8 mouse cellular contexts compared by ENCODE assay signal in genomic region chr11:94392672-94393109, GRCm38 (mm10). TPM values are rescaled to one million over a fixed set of nuclear protein-coding genes. Genes with fewer than 3 reads are reported as not detected.
DNase-seq lines count a peak whose midpoint lies in the region; ATAC-seq and TF ChIP-seq lines count a peak whose summit lies in the region.

Abcc3 (minus strand) TSS chr11:94392997.

- no peaks in the 10 kb centered on the region for H3K4me1 ChIP-seq in erythroblast, embryonic 14.5 days (ENCODE audit: control insufficient read depth)
- no peaks in the 10 kb centered on the region for H3K4me1 ChIP-seq in embryonic facial prominence, embryonic 14.5 days (ENCODE audit: control insufficient read depth, insufficient read depth, low read length)
- H3K4me1 ChIP-seq in stomach, postnatal 0 days (replicated peaks; ENCODE audit: control insufficient read depth, insufficient read depth): peaks cover 3% of the 10 kb centered on the region; the same call in 1 of the 2 replicates

- peaks cover 28% of the 10 kb centered on the region for H3K27me3 ChIP-seq in erythroblast, embryonic 14.5 days (ENCODE audit: control insufficient read depth)
- peaks cover 17% of the 10 kb centered on the region for H3K27me3 ChIP-seq in embryonic facial prominence, embryonic 14.5 days (replicated peaks; ENCODE audit: control insufficient read depth, insufficient read depth, low read length)
- H3K27me3 ChIP-seq in stomach, postnatal 0 days (ENCODE audit: control insufficient read depth, insufficient read depth, low read length): no peaks in the 10 kb centered on the region

- peak within 1 kb of the TSS; percentile 52 for H3K4me2 ChIP-seq in embryonic facial prominence, embryonic 14.5 days (ENCODE audit: low read depth, low read length)
- peak within 1 kb of the TSS; percentile 64 for H3K4me2 ChIP-seq in stomach, postnatal 0 days (replicated peaks; ENCODE audit: low read depth)

- no peak for TF ChIP-seq EP300 in stomach, postnatal 0 days (optimal IDR thresholded peaks at IDR 0.05)

- H3K36me3 ChIP-seq in erythroblast, embryonic 14.5 days (ENCODE audit: control insufficient read depth): no peaks in the 10 kb centered on the region
- no peaks in the 10 kb centered on the region for H3K36me3 ChIP-seq in embryonic facial prominence, embryonic 14.5 days (ENCODE audit: control insufficient read depth, insufficient read depth, low read length)
- H3K36me3 ChIP-seq in stomach, postnatal 0 days (ENCODE audit: control insufficient read depth, insufficient read depth, low read length): no peaks in the 10 kb centered on the region

- no peak for ATAC-seq in erythroblast, adult 5-6 weeks (replicated peaks; ENCODE audit: low FRiP score, poor library complexity, severe bottlenecking)
- ATAC-seq in embryonic facial prominence, embryonic 14.5 days (ENCODE audit: low read depth): 0 out of 2 replicates have a peak, but pooled peaks have one; percentile 30
- peak; percentile 76 for ATAC-seq in megakaryocyte, adult 5-6 weeks (ENCODE audit: poor library complexity, severe bottlenecking)
- peak; percentile 79 for ATAC-seq in stomach, postnatal 0 days (ENCODE audit: low FRiP score, low TSS enrichment)

- no peak for TF ChIP-seq CTCF in stomach, postnatal 0 days (IDR thresholded peaks at IDR 0.05; ENCODE audit: low read depth)

- intact Hi-C loops in heart, postnatal 14 days (cut with DNase I): no loop called here

- peak within 1 kb of the TSS; percentile 49; the same call in 1 of the 2 replicates for H3K9ac ChIP-seq in embryonic facial prominence, embryonic 14.5 days (ENCODE audit: low read depth, low read length)
- H3K9ac ChIP-seq in stomach, postnatal 0 days (ENCODE audit: low read length): peak within 1 kb of the TSS; percentile 64

- no peaks in the 10 kb centered on the region for H3K9me3 ChIP-seq in erythroblast, embryonic 14.5 days (ENCODE audit: control insufficient read depth, low read length)
- no peaks in the 10 kb centered on the region for H3K9me3 ChIP-seq in embryonic facial prominence, embryonic 14.5 days (ENCODE audit: control insufficient read depth, low read length)
- no peaks in the 10 kb centered on the region for H3K9me3 ChIP-seq in stomach, postnatal 0 days (ENCODE audit: control insufficient read depth, low read length)

- WGBS in embryonic facial prominence, embryonic 14.5 days: 11% methylated on average over 20 of the region's 20 CpGs
- 9% methylated on average over 20 of the region's 20 CpGs for WGBS in stomach, postnatal 0 days

- peak within 1 kb of the TSS; percentile 1 for H3K4me3 ChIP-seq in erythroblast, embryonic 14.5 days (replicated peaks)
- H3K4me3 ChIP-seq in embryonic facial prominence, embryonic 14.5 days (ENCODE audit: low read depth, low read length): peak within 1 kb of the TSS; percentile 31
- peak within 1 kb of the TSS; percentile 37 for H3K4me3 ChIP-seq in stomach, postnatal 0 days (ENCODE audit: low read depth, low read length)

- no peak within 1 kb of the TSS for H3K27ac ChIP-seq in embryonic facial prominence, embryonic 14.5 days (replicated peaks; ENCODE audit: low read depth, low read length)
- H3K27ac ChIP-seq in stomach, postnatal 0 days (replicated peaks): peak within 1 kb of the TSS; percentile 81

- DNase-seq in embryonic facial prominence, embryonic 14.5 days (ENCODE audit: low spot score): no peak
- peak; percentile 53 to 60 for DNase-seq in heart, postnatal 14 days
- peak; percentile 77 to 78 for DNase-seq in kidney, postnatal 36 days
- DNase-seq in stomach, postnatal 0 days (ENCODE audit: low spot score): peak; percentile 88
- DNase-seq in layer of hippocampus, postnatal 14 days (ENCODE audit: low spot score in 2 of 2): no peak

RNA-seq across cellular contexts. Expression of gene Abcc3, which starts in this region (rescaled TPM):
- polyA plus RNA-seq in erythroblast, embryonic 14.5 days (2012): 0.18 and 0.55 TPM in 2 replicates
- total RNA-seq in erythroblast, adult 5-6 weeks (2015; ENCODE audit: low replicate concordance): 4.2 TPM in 1 of 2 replicates, not detected in the other
- 3.2 and 8.6 TPM in 2 replicates for total RNA-seq in erythroblast, adult 5-6 weeks (2017; ENCODE audit: low replicate concordance)
- 1.3 and 2.2 TPM in 2 replicates for polyA plus RNA-seq in embryonic facial prominence, embryonic 14.5 days (2014; fragmentation: Nextera tagmentation; extraction: Ambion mirVana)
- total RNA-seq in heart, postnatal 14 days (2021): 1 to 10 TPM; 2.6 to 3.3 TPM
- total RNA-seq in megakaryocyte, adult 5-6 weeks (2015): 1.1 and 1.8 TPM in 2 replicates
- total RNA-seq in megakaryocyte, adult 5-6 weeks (2017): 1.4 and 1.8 TPM in 2 replicates
- polyA plus RNA-seq in stomach, postnatal 0 days (2015; fragmentation: Nextera tagmentation; extraction: Ambion mirVana): 25.3 and 31.4 TPM in 2 replicates
- total RNA-seq in layer of hippocampus, postnatal 14 days (2021): 1 to 10 TPM; 1.8 to 3.8 TPM

Comparison
In these comparisons a context has a peak if more than half of its experiments do, and no peak if none do; other contexts are left out.
1. DNase-seq: peak in heart, postnatal 14 days (2 of 2), kidney, postnatal 36 days (2 of 2) and stomach, postnatal 0 days (single experiment); none in embryonic facial prominence, embryonic 14.5 days (single experiment) and layer of hippocampus, postnatal 14 days (0 of 2).
2. Peak in every context shown above with its lines, with median percentiles within 50 percentile points of each other: H3K4me3 ChIP-seq.